Mouse (Mus musculus) lung, adult 2 months (tissue): ENCODE measurements around the gene Gm33543.

Experiments
- CTCF ChIP-seq: fragments of 200-500 bp; IDR thresholded peaks from 2 replicates; pipeline ENCODE4 v1.5.1; 2011; ENCODE audit warnings: mild to moderate bottlenecking, low read length, control low read depth; ENCODE audit not compliant: insufficient read depth
- POLR2A ChIP-seq: fragments of 200-500 bp; IDR thresholded peaks from 2 replicates; pipeline ENCODE4 v1.6.1; 2011; ENCODE audit warnings: low read depth, mild to moderate bottlenecking, control low read depth, low read length, borderline replicate concordance; ENCODE audit errors: extremely low read depth

- no peak for TF ChIP-seq CTCF
- no peak for TF ChIP-seq POLR2A
These were observed 6.0 kb downstream of the Gm33543 start for GRCm38 (mm10) chr10:95836530-95837264.
